ENCODE assay signal across 10 mouse cellular contexts in the genomic region with DNA sequence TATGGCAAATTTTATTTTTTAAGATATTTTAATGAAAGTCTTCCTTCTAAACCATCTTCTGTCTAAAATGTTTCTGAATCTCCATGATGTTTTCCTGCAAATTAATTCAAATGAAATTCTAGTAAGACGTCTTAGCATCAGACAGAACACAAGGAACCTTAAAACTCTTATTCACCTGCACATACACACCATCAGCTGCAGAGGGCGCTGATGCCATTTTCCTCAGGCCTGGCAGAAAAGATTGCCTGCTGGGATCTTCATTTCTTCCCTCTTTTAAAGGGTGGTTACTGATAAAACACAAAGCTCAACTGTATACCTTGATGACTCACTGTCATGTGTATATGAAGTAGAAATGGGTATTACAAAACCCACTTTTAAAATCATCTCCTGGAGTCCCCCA. TPM values are rescaled to one million over a fixed set of nuclear protein-coding genes. Genes with fewer than 3 reads are reported as not detected.
DNase-seq lines count a peak whose midpoint lies in the region; ATAC-seq and TF ChIP-seq lines count a peak whose summit lies in the region.
"Had no signal": no experiment of that assay in that cellular context is flagged by ENCODE, and none has a peak within 500 bp of the region (broad histone marks: within the 10 kb centered on the region; RNA-seq: fewer than 3 reads in every experiment).

No protein-coding gene starts in this region.

- TF ChIP-seq CTCF in heart, adult 2 months (IDR thresholded peaks at IDR 0.05): peak; percentile 82
- peak; percentile 42 for TF ChIP-seq CTCF in bone marrow macrophage, adult 2 months (IDR thresholded peaks at IDR 0.05; ENCODE audit: low read depth, low read length)

- H3K27ac ChIP-seq in heart, adult 2 months: no peak overlapping the region
- no peak overlapping the region for H3K27ac ChIP-seq in heart, embryonic 10.5 days
- H3K27ac ChIP-seq in neural tube, embryonic 15.5 days (replicated peaks): no peak overlapping the region
- no peak overlapping the region for H3K27ac ChIP-seq in bone marrow macrophage, adult 2 months (ENCODE audit: insufficient read depth, low read depth, low read length)
- H3K27ac ChIP-seq in forebrain, embryonic 10.5 days: no peak overlapping the region

- H3K4me1 ChIP-seq in heart, adult 2 months (ENCODE audit: control insufficient read depth, insufficient read depth, low read length): no peaks in the 10 kb centered on the region
- H3K4me1 ChIP-seq in heart, embryonic 10.5 days: peaks cover 8% of the 10 kb centered on the region
- H3K4me1 ChIP-seq in neural tube, embryonic 15.5 days: peaks cover 8% of the 10 kb centered on the region
- H3K4me1 ChIP-seq in bone marrow macrophage, adult 2 months (ENCODE audit: control insufficient read depth, insufficient read depth, low read length): peaks cover 2% of the 10 kb centered on the region; the same call in 1 of the 2 replicates
- peaks cover 8% of the 10 kb centered on the region for H3K4me1 ChIP-seq in forebrain, embryonic 10.5 days

- ATAC-seq in neural tube, embryonic 15.5 days (ENCODE audit: low FRiP score): no peak

- intact Hi-C loops in heart, adult 2 months (cut with DNase I): loop anchor here (10.0 kb wide), 2 partner anchors 144 to 414 kb away; no protein-coding TSS in a partner anchor
- intact Hi-C loops in left cerebral cortex, postnatal 36 days (cut with DNase I): loop anchor here (10.0 kb wide), 3 partner anchors 144 to 404 kb away; no protein-coding TSS in a partner anchor

- no peaks in the 10 kb centered on the region for H3K9me3 ChIP-seq in heart, embryonic 10.5 days
- no peaks in the 10 kb centered on the region for H3K9me3 ChIP-seq in neural tube, embryonic 15.5 days (replicated peaks)
- no peaks in the 10 kb centered on the region for H3K9me3 ChIP-seq in forebrain, embryonic 10.5 days

- no peak for TF ChIP-seq POLR2A in heart, adult 2 months (IDR thresholded peaks at IDR 0.05; ENCODE audit: insufficient read depth, low read depth, low read length)
- no peak for TF ChIP-seq POLR2A in bone marrow macrophage, adult 2 months (IDR thresholded peaks at IDR 0.05; ENCODE audit: borderline replicate concordance, low read depth, low read length)

- no peak overlapping the region for H3K9ac ChIP-seq in heart, adult 2 months (ENCODE audit: low read depth, low read length)
- no peak overlapping the region for H3K9ac ChIP-seq in neural tube, embryonic 15.5 days (replicated peaks)

- H3K4me3 ChIP-seq in heart, adult 2 months: no peak overlapping the region
- H3K4me3 ChIP-seq in heart, embryonic 10.5 days: no peak overlapping the region
- no peak overlapping the region for H3K4me3 ChIP-seq in neural tube, embryonic 15.5 days (replicated peaks)
- no peak overlapping the region for H3K4me3 ChIP-seq in bone marrow macrophage, adult 2 months (ENCODE audit: insufficient read depth, low read length)
- no peak overlapping the region for H3K4me3 ChIP-seq in forebrain, embryonic 10.5 days

- no peak overlapping the region for H3K4me2 ChIP-seq in neural tube, embryonic 15.5 days

- H3K36me3 ChIP-seq in heart, adult 2 months (ENCODE audit: control insufficient read depth, insufficient read depth, low read length): no peaks in the 10 kb centered on the region
- no peaks in the 10 kb centered on the region for H3K36me3 ChIP-seq in heart, embryonic 10.5 days
- H3K36me3 ChIP-seq in neural tube, embryonic 15.5 days: no peaks in the 10 kb centered on the region
- H3K36me3 ChIP-seq in forebrain, embryonic 10.5 days (replicated peaks): no peaks in the 10 kb centered on the region

- peak; percentile 15 to 42 for DNase-seq in heart, adult 2 months
- DNase-seq in heart, embryonic 10.5 days (ENCODE audit: low spot score): no peak
- DNase-seq in neural tube, embryonic 10.5 days (ENCODE audit: extremely low spot score, low spot score): peak; percentile 39
- peak; percentile 23 to 46 for DNase-seq in left cerebral cortex, postnatal 36 days (ENCODE audit: low spot score in 2 of 2)
- DNase-seq in urinary bladder, postnatal 10 days (ENCODE audit: low spot score): no peak
- DNase-seq in forebrain, embryonic 10.5 days (ENCODE audit: extremely low spot score, low spot score): no peak

- no peak for TF ChIP-seq EP300 in heart, adult 2 months (IDR thresholded peaks at IDR 0.05; ENCODE audit: insufficient read depth, low read depth, low read length)

- H3K27me3 ChIP-seq in heart, adult 2 months (ENCODE audit: control insufficient read depth, insufficient read depth, low read length): peaks cover 12% of the 10 kb centered on the region
- H3K27me3 ChIP-seq in heart, embryonic 10.5 days (ENCODE audit: insufficient read depth, poor library complexity, severe bottlenecking): peaks cover 30% of the 10 kb centered on the region
- H3K27me3 ChIP-seq in neural tube, embryonic 15.5 days (replicated peaks): peaks cover 53% of the 10 kb centered on the region
- peaks cover 53% of the 10 kb centered on the region for H3K27me3 ChIP-seq in forebrain, embryonic 10.5 days (ENCODE audit: poor library complexity, severe bottlenecking)

- no peaks in the 10 kb centered on the region for H3K79me2 ChIP-seq in heart, adult 2 months (replicated peaks; ENCODE audit: control insufficient read depth, insufficient read depth, low read length)

- WGBS in heart, adult 2 months: 13% methylated on average over 2 of the region's 2 CpGs
- 11% methylated on average over 2 of the region's 2 CpGs for WGBS in heart, embryonic 10.5 days
- 13% methylated on average over 2 of the region's 2 CpGs for WGBS in neural tube, embryonic 15.5 days
- 15% methylated on average over 2 of the region's 2 CpGs for WGBS in forebrain, embryonic 10.5 days

RNA-seq across cellular contexts. Expression of gene Aldh1a2, which starts 4.7 kb away (rescaled TPM):
- 1 to 10 TPM; 5.1 to 9.3 TPM for total RNA-seq in heart, adult 2 months (2021)
- polyA plus RNA-seq in heart, adult 2 months (2012; rRNA removed): 5.7 and 8.6 TPM in 2 replicates
- 21.5 and 33.3 TPM in 2 replicates for polyA plus RNA-seq in heart, embryonic 10.5 days (2016; fragmentation: Nextera tagmentation; extraction: Ambion mirVana)
- polyA plus RNA-seq in neural tube, embryonic 15.5 days (2015; fragmentation: Nextera tagmentation; extraction: Ambion mirVana): 49.5 and 61.3 TPM in 2 replicates
- 0.24 TPM in 1 of 2 replicates, not detected in the other for polyA plus RNA-seq in bone marrow macrophage, adult 2 months (2012; ENCODE audit: insufficient read depth, insufficient read length, missing spikeins)
- 1 to 10 TPM; 5.6 to 7.9 TPM for total RNA-seq in left cerebral cortex, postnatal 36 days (2021)
- 0.31 and 0.32 TPM in 2 replicates for polyA plus RNA-seq in forebrain, embryonic 10.5 days (2016; fragmentation: Nextera tagmentation; extraction: Ambion mirVana)
- total RNA-seq: common myeloid progenitor, adult 5-6 weeks; neutrophil, adult 5-6 weeks had no signal

RNA-seq across cellular contexts. Expression of gene Aqp9, which starts 42.4 kb away (rescaled TPM):
- under 1 TPM; 0.45 to 0.57 TPM for total RNA-seq in heart, adult 2 months (2021)
- 0.06 and 0.66 TPM in 2 replicates for polyA plus RNA-seq in heart, adult 2 months (2012; rRNA removed)
- 0.31 TPM in 1 of 2 replicates, not detected in the other for polyA plus RNA-seq in heart, embryonic 10.5 days (2016; fragmentation: Nextera tagmentation; extraction: Ambion mirVana)
- polyA plus RNA-seq in neural tube, embryonic 15.5 days (2015; fragmentation: Nextera tagmentation; extraction: Ambion mirVana): 0.97 and 1.1 TPM in 2 replicates
- polyA plus RNA-seq in bone marrow macrophage, adult 2 months (2012; ENCODE audit: insufficient read depth, insufficient read length, missing spikeins): 0.20 and 0.40 TPM in 2 replicates
- total RNA-seq in left cerebral cortex, postnatal 36 days (2021): 1 to 10 TPM; 1.8 to 2.0 TPM
- not detected in 2 replicates for polyA plus RNA-seq in forebrain, embryonic 10.5 days (2016; fragmentation: Nextera tagmentation; extraction: Ambion mirVana)

Comparison
In these comparisons a context has a peak if more than half of its experiments do, and no peak if none do; other contexts are left out.
1. DNase-seq: peak in heart, adult 2 months (2 of 2), neural tube, embryonic 10.5 days (single experiment) and left cerebral cortex, postnatal 36 days (2 of 2); none in heart, embryonic 10.5 days (single experiment), urinary bladder, postnatal 10 days (single experiment) and forebrain, embryonic 10.5 days (single experiment).